Comparison of ENCODE assay signal across 14 mouse cellular contexts in the genomic region with DNA sequence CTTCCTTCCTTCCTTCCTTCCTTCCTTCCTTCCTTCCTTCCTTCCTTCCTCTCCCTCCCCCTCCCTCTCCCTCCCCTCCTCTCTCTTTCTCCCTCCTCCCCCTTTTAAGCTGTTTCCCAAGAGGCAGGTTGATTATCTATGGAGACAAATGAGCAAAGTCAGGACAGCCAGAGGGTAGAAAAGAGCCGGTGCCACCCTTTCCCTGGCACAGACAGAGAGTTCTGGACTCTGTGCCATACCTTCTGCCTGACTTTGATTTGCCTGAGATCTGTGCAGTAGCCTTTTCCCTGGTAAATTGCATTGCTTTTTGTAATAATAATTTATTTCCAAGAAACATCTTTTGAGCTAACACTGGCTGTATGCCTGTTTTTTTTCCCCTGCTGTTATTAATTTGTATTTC. TPM values are rescaled to one million over a fixed set of nuclear protein-coding genes. Genes with fewer than 3 reads are reported as not detected.
DNase-seq lines count a peak whose midpoint lies in the region; ATAC-seq and TF ChIP-seq lines count a peak whose summit lies in the region.
"Had no signal": no experiment of that assay in that cellular context is flagged by ENCODE, and none has a peak within 500 bp of the region (broad histone marks: within the 10 kb centered on the region; RNA-seq: fewer than 3 reads in every experiment).

No protein-coding gene starts in this region.

- H3K4me1 ChIP-seq in forebrain, embryonic 15.5 days: peaks cover 10% of the 10 kb centered on the region
- peaks cover 13% of the 10 kb centered on the region for H3K4me1 ChIP-seq in forebrain, embryonic 12.5 days
- peaks cover 8% of the 10 kb centered on the region; the same call in 1 of the 2 replicates for H3K4me1 ChIP-seq in forebrain, postnatal 0 days (ENCODE audit: insufficient read depth)
- H3K4me1 ChIP-seq in neural tube, embryonic 13.5 days (replicated peaks): peaks cover 16% of the 10 kb centered on the region

- no peaks in the 10 kb centered on the region for H3K9me3 ChIP-seq in forebrain, embryonic 15.5 days
- H3K9me3 ChIP-seq in forebrain, embryonic 12.5 days: no peaks in the 10 kb centered on the region
- H3K9me3 ChIP-seq in forebrain, postnatal 0 days (ENCODE audit: low read length): no peaks in the 10 kb centered on the region
- no peaks in the 10 kb centered on the region for H3K9me3 ChIP-seq in neural tube, embryonic 13.5 days
- H3K9me3 ChIP-seq: embryonic facial prominence, embryonic 15.5 days; megakaryocyte, embryonic 14.5 days had no signal

- TF ChIP-seq CTCF in left cerebral cortex, adult 2 months (IDR thresholded peaks at IDR 0.05): no peak
- no peak for TF ChIP-seq CTCF in forebrain, postnatal 0 days (IDR thresholded peaks at IDR 0.05; ENCODE audit: low read depth)

- 0 out of 2 replicates have a peak overlapping the region, but pooled peaks have one; percentile 40 for H3K27ac ChIP-seq in forebrain, embryonic 15.5 days (replicated peaks)
- H3K27ac ChIP-seq in forebrain, embryonic 12.5 days: no peak overlapping the region
- peak overlapping the region; percentile 47; the same call in 1 of the 2 replicates for H3K27ac ChIP-seq in left cerebral cortex, adult 2 months
- H3K27ac ChIP-seq in forebrain, postnatal 0 days (ENCODE audit: low read depth, low read length): no peak overlapping the region
- no peak overlapping the region for H3K27ac ChIP-seq in neural tube, embryonic 13.5 days (replicated peaks)
- H3K27ac ChIP-seq: embryonic facial prominence, embryonic 15.5 days had no signal

- ATAC-seq in forebrain, embryonic 15.5 days (replicated peaks): 0 out of 2 replicates have a peak, but pooled peaks have one; percentile 53
- ATAC-seq in forebrain, embryonic 12.5 days (ENCODE audit: low FRiP score): no peak
- ATAC-seq in forebrain, postnatal 0 days: peak; percentile 62
- no peak for ATAC-seq in neural tube, embryonic 13.5 days (ENCODE audit: low read depth)
- ATAC-seq in monocyte, adult 5-6 weeks (replicated peaks; ENCODE audit: insufficient number of reproducible peaks, low FRiP score, low TSS enrichment, poor library complexity, severe bottlenecking): no peak

- H3K4me2 ChIP-seq in forebrain, embryonic 15.5 days (replicated peaks): no peak overlapping the region
- no peak overlapping the region for H3K4me2 ChIP-seq in forebrain, embryonic 12.5 days
- 0 out of 2 replicates have a peak overlapping the region, but pooled peaks have one; percentile 15 for H3K4me2 ChIP-seq in forebrain, postnatal 0 days (ENCODE audit: low read depth)
- H3K4me2 ChIP-seq in neural tube, embryonic 13.5 days: peak overlapping the region; percentile 18; the same call in 1 of the 2 replicates
- H3K4me2 ChIP-seq: embryonic facial prominence, embryonic 15.5 days; lung, embryonic 14.5 days had no signal

- DNase-seq in left cerebral cortex, adult 2 months (ENCODE audit: extremely low spot score in 1 of 2, low spot score in 2 of 2): no peak
- no peak for DNase-seq in left cerebral cortex, adult 18-20 months (ENCODE audit: low spot score in 2 of 2)
- DNase-seq in forebrain, postnatal 0 days: no peak
- DNase-seq: kidney, postnatal 14 days had no signal

- H3K4me3 ChIP-seq in forebrain, embryonic 15.5 days: no peak overlapping the region
- H3K4me3 ChIP-seq in forebrain, embryonic 12.5 days (replicated peaks): no peak overlapping the region
- no peak overlapping the region for H3K4me3 ChIP-seq in left cerebral cortex, adult 2 months
- no peak overlapping the region for H3K4me3 ChIP-seq in forebrain, postnatal 0 days (ENCODE audit: low read depth, low read length)
- H3K4me3 ChIP-seq in neural tube, embryonic 13.5 days: no peak overlapping the region
- H3K4me3 ChIP-seq: embryonic facial prominence, embryonic 15.5 days; megakaryocyte, embryonic 14.5 days had no signal

- intact Hi-C loops in left cerebral cortex, adult 2 months (cut with DNase I): no loop called here

- H3K27me3 ChIP-seq in forebrain, embryonic 15.5 days: no peaks in the 10 kb centered on the region
- no peaks in the 10 kb centered on the region for H3K27me3 ChIP-seq in forebrain, embryonic 12.5 days
- no peaks in the 10 kb centered on the region for H3K27me3 ChIP-seq in forebrain, postnatal 0 days (ENCODE audit: insufficient read depth, low read length)
- no peaks in the 10 kb centered on the region for H3K27me3 ChIP-seq in neural tube, embryonic 13.5 days
- H3K27me3 ChIP-seq: embryonic facial prominence, embryonic 15.5 days; megakaryocyte, embryonic 14.5 days had no signal

- H3K9ac ChIP-seq in forebrain, embryonic 15.5 days (replicated peaks): no peak overlapping the region
- no peak overlapping the region for H3K9ac ChIP-seq in forebrain, embryonic 12.5 days
- no peak overlapping the region for H3K9ac ChIP-seq in forebrain, postnatal 0 days
- no peak overlapping the region for H3K9ac ChIP-seq in neural tube, embryonic 13.5 days
- H3K9ac ChIP-seq: embryonic facial prominence, embryonic 15.5 days; lung, embryonic 14.5 days had no signal

- no peaks in the 10 kb centered on the region for H3K36me3 ChIP-seq in forebrain, embryonic 15.5 days
- no peaks in the 10 kb centered on the region for H3K36me3 ChIP-seq in forebrain, embryonic 12.5 days (replicated peaks)
- no peaks in the 10 kb centered on the region for H3K36me3 ChIP-seq in forebrain, postnatal 0 days (ENCODE audit: insufficient read depth)
- no peaks in the 10 kb centered on the region for H3K36me3 ChIP-seq in neural tube, embryonic 13.5 days
- H3K36me3 ChIP-seq: embryonic facial prominence, embryonic 15.5 days had no signal

- 7% methylated on average over 1 of the region's 1 CpGs for WGBS in forebrain, embryonic 15.5 days
- WGBS in forebrain, embryonic 12.5 days: 0% methylated on average over 1 of the region's 1 CpGs
- 0% methylated on average over 1 of the region's 1 CpGs for WGBS in forebrain, postnatal 0 days
- 7% methylated on average over 1 of the region's 1 CpGs for WGBS in neural tube, embryonic 13.5 days

RNA-seq across cellular contexts. Expression of gene Pnp2, which starts 13.2 kb away (rescaled TPM):
- polyA plus RNA-seq in forebrain, embryonic 15.5 days (2015; fragmentation: Nextera tagmentation; extraction: Ambion mirVana): 0.17 and 0.20 TPM in 2 replicates
- 0.42 and 0.60 TPM in 2 replicates for polyA plus RNA-seq in forebrain, embryonic 12.5 days (2016; fragmentation: Nextera tagmentation; extraction: Ambion mirVana)
- under 1 TPM; 0.81 to 0.84 TPM for total RNA-seq in left cerebral cortex, adult 2 months (2021)
- 1 to 10 TPM in 1 of 2 experiments, under 1 TPM in 1; 0.46 to 1.1 TPM for total RNA-seq in left cerebral cortex, adult 18-20 months (2021)
- 1.00 and 1.7 TPM in 2 replicates for total RNA-seq in forebrain, postnatal 0 days (2014; rRNA removed)
- 0.78 and 1.6 TPM in 2 replicates for polyA plus RNA-seq in forebrain, postnatal 0 days (2015; fragmentation: Nextera tagmentation; extraction: Ambion mirVana)
- polyA plus RNA-seq in neural tube, embryonic 13.5 days (2015; fragmentation: Nextera tagmentation; extraction: Ambion mirVana): not detected in 2 replicates
- 1.9 to 3.0 TPM (median 1.9 TPM) in 3 replicates for total RNA-seq in monocyte, adult 5-6 weeks (2017)

RNA-seq across cellular contexts. Expression of gene Gm49342, which starts 24.7 kb away (rescaled TPM):
- polyA plus RNA-seq in forebrain, embryonic 15.5 days (2015; fragmentation: Nextera tagmentation; extraction: Ambion mirVana): not detected in 2 replicates
- polyA plus RNA-seq in forebrain, embryonic 12.5 days (2016; fragmentation: Nextera tagmentation; extraction: Ambion mirVana): not detected in 2 replicates
- 1 to 10 TPM; 8.4 to 9.2 TPM for total RNA-seq in left cerebral cortex, adult 2 months (2021)
- 10 to 100 TPM in 1 of 2 experiments, 1 to 10 TPM in 1; 5.3 to 10.1 TPM for total RNA-seq in left cerebral cortex, adult 18-20 months (2021)
- total RNA-seq in forebrain, postnatal 0 days (2014; rRNA removed): 13.1 and 19.0 TPM in 2 replicates
- not detected in 2 replicates for polyA plus RNA-seq in forebrain, postnatal 0 days (2015; fragmentation: Nextera tagmentation; extraction: Ambion mirVana)
- polyA plus RNA-seq in neural tube, embryonic 13.5 days (2015; fragmentation: Nextera tagmentation; extraction: Ambion mirVana): 2.7 TPM in 1 of 2 replicates, not detected in the other
- 8.7 to 29.0 TPM (median 10.8 TPM) in 3 replicates for total RNA-seq in monocyte, adult 5-6 weeks (2017)
- total RNA-seq: neutrophil, adult 5-6 weeks had no signal
- polyA plus RNA-seq: embryonic facial prominence, embryonic 15.5 days; intestine, embryonic 14.5 days; lung, embryonic 14.5 days; thymus, postnatal 0 days had no signal

RNA-seq across cellular contexts. Expression of gene Pnp, which starts 38.2 kb away (rescaled TPM):
- 17.0 and 19.8 TPM in 2 replicates for polyA plus RNA-seq in forebrain, embryonic 15.5 days (2015; fragmentation: Nextera tagmentation; extraction: Ambion mirVana)
- 43.8 and 44.3 TPM in 2 replicates for polyA plus RNA-seq in forebrain, embryonic 12.5 days (2016; fragmentation: Nextera tagmentation; extraction: Ambion mirVana)
- 10 to 100 TPM; 11.7 to 13.3 TPM for total RNA-seq in left cerebral cortex, adult 2 months (2021)
- total RNA-seq in left cerebral cortex, adult 18-20 months (2021): 10 to 100 TPM; 13.7 to 16.4 TPM
- 16.7 and 20.0 TPM in 2 replicates for total RNA-seq in forebrain, postnatal 0 days (2014; rRNA removed)
- 11.3 and 13.1 TPM in 2 replicates for polyA plus RNA-seq in forebrain, postnatal 0 days (2015; fragmentation: Nextera tagmentation; extraction: Ambion mirVana)
- polyA plus RNA-seq in neural tube, embryonic 13.5 days (2015; fragmentation: Nextera tagmentation; extraction: Ambion mirVana): 25.8 and 27.4 TPM in 2 replicates
- total RNA-seq in monocyte, adult 5-6 weeks (2017): 61.9 to 69.4 TPM (median 68.2 TPM) in 3 replicates

RNA-seq across cellular contexts. Expression of gene Pip4p1, which starts 38.4 kb away (rescaled TPM):
- 95.1 and 95.3 TPM in 2 replicates for polyA plus RNA-seq in forebrain, embryonic 15.5 days (2015; fragmentation: Nextera tagmentation; extraction: Ambion mirVana)
- polyA plus RNA-seq in forebrain, embryonic 12.5 days (2016; fragmentation: Nextera tagmentation; extraction: Ambion mirVana): 67.3 and 73.1 TPM in 2 replicates
- total RNA-seq in left cerebral cortex, adult 2 months (2021): 10 to 100 TPM; 95.6 to 98.2 TPM
- total RNA-seq in left cerebral cortex, adult 18-20 months (2021): 100 to 1,000 TPM in 1 of 2 experiments, 10 to 100 TPM in 1; 92.3 to 102 TPM
- total RNA-seq in forebrain, postnatal 0 days (2014; rRNA removed): 54.8 and 61.9 TPM in 2 replicates
- polyA plus RNA-seq in forebrain, postnatal 0 days (2015; fragmentation: Nextera tagmentation; extraction: Ambion mirVana): 97.2 and 103 TPM in 2 replicates
- 90.2 and 103 TPM in 2 replicates for polyA plus RNA-seq in neural tube, embryonic 13.5 days (2015; fragmentation: Nextera tagmentation; extraction: Ambion mirVana)
- 34.7 to 50.0 TPM (median 44.9 TPM) in 3 replicates for total RNA-seq in monocyte, adult 5-6 weeks (2017)

RNA-seq across cellular contexts. Expression of gene Rnase10, which starts 38.5 kb away (rescaled TPM):
- polyA plus RNA-seq in forebrain, embryonic 15.5 days (2015; fragmentation: Nextera tagmentation; extraction: Ambion mirVana): not detected in 2 replicates
- polyA plus RNA-seq in forebrain, embryonic 12.5 days (2016; fragmentation: Nextera tagmentation; extraction: Ambion mirVana): not detected in 2 replicates
- total RNA-seq in left cerebral cortex, adult 2 months (2021): not detected
- total RNA-seq in left cerebral cortex, adult 18-20 months (2021): under 1 TPM in 1 of 2 experiments, not detected in 1; 0.30 TPM
- total RNA-seq in forebrain, postnatal 0 days (2014; rRNA removed): not detected in 2 replicates
- polyA plus RNA-seq in forebrain, postnatal 0 days (2015; fragmentation: Nextera tagmentation; extraction: Ambion mirVana): not detected in 2 replicates
- not detected in 2 replicates for polyA plus RNA-seq in neural tube, embryonic 13.5 days (2015; fragmentation: Nextera tagmentation; extraction: Ambion mirVana)
- total RNA-seq in monocyte, adult 5-6 weeks (2017): not detected in 3 replicates
- total RNA-seq: neutrophil, adult 5-6 weeks had no signal
- polyA plus RNA-seq: lung, embryonic 14.5 days; thymus, postnatal 0 days had no signal

Comparison
In these comparisons a context has a peak if more than half of its experiments do, and no peak if none do; other contexts are left out.
1. ATAC-seq: peak in forebrain, embryonic 15.5 days (single experiment) and forebrain, postnatal 0 days (single experiment); none in forebrain, embryonic 12.5 days (single experiment), neural tube, embryonic 13.5 days (single experiment) and monocyte, adult 5-6 weeks (single experiment).
2. H3K27ac ChIP-seq: peak in forebrain, embryonic 15.5 days (single experiment) and left cerebral cortex, adult 2 months (single experiment); none in forebrain, embryonic 12.5 days (single experiment), forebrain, postnatal 0 days (single experiment) and neural tube, embryonic 13.5 days (single experiment).
3. H3K4me2 ChIP-seq: peak in forebrain, postnatal 0 days (single experiment) and neural tube, embryonic 13.5 days (single experiment); none in forebrain, embryonic 15.5 days (single experiment) and forebrain, embryonic 12.5 days (single experiment).